Mouse (Mus musculus) olfactory bulb, adult 2 months (tissue): Measurements from ENCODE around the gene Usp34. TPM values are rescaled to one million over a fixed set of nuclear protein-coding genes. Genes with fewer than 3 reads are reported as not detected.
"Not testable (repeated sequence)": the region's sequence is repeated elsewhere in the genome, so short reads cannot be mapped to it uniquely, and the experiment has no call there.

Source experiments
- H3K27ac ChIP-seq: fragments of 200-500 bp; 2 replicates; pipeline ENCODE4 v1.5.1; 2012; ENCODE audit warnings: low read depth, low read length; ENCODE audit not compliant: insufficient read depth
- H3K4me1 ChIP-seq: fragments of 200-500 bp; 2 replicates; pipeline ENCODE4 v1.6.1; 2012; ENCODE audit warnings: low read length; ENCODE audit not compliant: control insufficient read depth, insufficient read depth
- H3K4me3 ChIP-seq: fragments of 200-500 bp; 2 replicates; pipeline ENCODE4 v1.5.1; 2012; ENCODE audit warnings: mild to moderate bottlenecking, low read depth, low read length, moderate library complexity; ENCODE audit not compliant: insufficient read depth
- CTCF ChIP-seq: fragments of 200-500 bp; IDR thresholded peaks from 2 replicates; pipeline ENCODE4 v1.5.1; 2012; ENCODE audit warnings: low read depth, mild to moderate bottlenecking, low read length, moderate library complexity; ENCODE audit not compliant: insufficient read depth
- POLR2A ChIP-seq: fragments of 200-500 bp; IDR thresholded peaks from 2 replicates; pipeline ENCODE4 v1.6.1; 2012; ENCODE audit warnings: mild to moderate bottlenecking, low read depth, low read length, moderate library complexity; ENCODE audit not compliant: insufficient read depth
- WGBS: fragments of 180-500 bp; shearing (Covaris S2); methylation state at CpG from one replicate; pipeline ENCODE4 v1.1.7; 2018; 5-methylcytosine and 5-hydroxymethylcytosine counted together
- polyA plus RNA-seq: library from polyadenylated mRNA; stranded (reverse); fragments of >200 nt; gene quantifications from 2 replicates; pipeline ENCODE4 v1.2.4, GENCODE M21; 2012; ENCODE audit warnings: low replicate concordance; ENCODE audit not compliant: missing spikeins, insufficient read depth, insufficient read length

The Usp34 gene
- polyA plus RNA-seq, 1 experiment, result not detected

DNA sequence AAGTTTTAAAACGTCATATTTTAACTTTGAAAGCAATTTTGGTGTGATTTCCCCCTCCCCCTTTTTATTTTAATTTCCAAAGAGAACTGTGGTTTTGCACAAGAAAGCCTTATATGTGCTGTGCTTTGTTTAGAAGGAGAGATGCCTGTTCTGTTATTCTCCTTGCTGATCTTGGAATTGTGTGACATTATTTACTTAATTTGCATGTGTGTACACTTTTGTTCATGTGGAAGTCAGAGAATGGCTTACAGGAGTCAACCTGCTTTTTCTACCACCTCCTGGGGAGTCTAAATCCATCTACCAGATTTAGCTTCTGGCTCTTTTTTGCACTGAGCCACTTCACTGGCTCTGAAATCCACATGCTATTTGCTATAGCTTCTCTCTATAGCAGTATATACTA, 76.1 kb downstream of the Usp34 start:
- H3K4me3 ChIP-seq, result no peak overlapping the region
- WGBS, result 70% methylated on average over 1 of the region's 1 CpGs
- TF ChIP-seq POLR2A (no peak), CTCF (no peak)

DNA sequence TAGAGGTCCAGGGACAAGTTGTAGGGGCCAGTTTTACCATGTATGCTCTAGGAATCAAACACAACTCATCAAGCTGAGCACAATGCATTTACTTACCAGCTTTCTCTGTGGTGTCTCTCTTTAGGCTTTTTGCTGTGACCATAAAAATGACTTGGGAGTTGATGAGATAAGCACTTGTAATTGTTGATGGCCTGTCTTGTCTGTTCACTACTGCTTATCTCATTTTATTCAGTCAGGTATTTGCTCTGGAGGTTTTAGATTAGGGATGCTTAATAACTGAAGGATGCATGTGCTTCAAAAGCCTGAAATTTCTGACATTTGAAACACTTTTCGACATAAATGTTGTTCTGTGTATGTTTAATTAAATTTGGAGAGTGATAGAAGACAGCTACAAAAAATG, 83.0 kb downstream of the Usp34 start:
- no peak overlapping the region for H3K27ac ChIP-seq
- no peak overlapping the region for H3K4me3 ChIP-seq
- H3K4me1 ChIP-seq, result no peaks in the 10 kb centered on the region
- no peak for TF ChIP-seq POLR2A
- TF ChIP-seq CTCF, result no peak
- 94% methylated on average over 1 of the region's 1 CpGs for WGBS

More for the DNA sequence above, 76.1 kb downstream of the Usp34 start:
- H3K27ac ChIP-seq, result no peak overlapping the region
- H3K4me1 ChIP-seq, result no peaks in the 10 kb centered on the region

DNA sequence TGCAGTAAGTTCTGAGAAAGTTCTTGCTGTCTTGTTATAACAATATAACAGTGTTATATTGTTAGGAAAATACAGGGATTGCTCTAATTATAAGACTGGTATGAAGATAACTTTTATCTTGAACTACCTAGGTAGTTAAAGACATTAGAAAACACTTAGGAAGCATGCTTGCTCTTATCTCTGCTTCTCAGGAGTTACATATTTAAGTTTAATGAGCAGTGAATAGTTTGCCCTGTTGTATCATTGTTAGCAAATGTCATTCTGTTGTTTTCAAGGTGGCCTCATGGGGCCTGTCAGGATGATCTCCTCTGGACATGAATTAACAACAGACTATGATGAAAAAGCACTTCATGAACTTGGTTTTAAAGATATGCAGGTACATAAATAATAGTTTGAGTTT, 85.9 kb downstream of the Usp34 start:
- TF ChIP-seq POLR2A, result no peak
- TF ChIP-seq CTCF, result no peak

DNA sequence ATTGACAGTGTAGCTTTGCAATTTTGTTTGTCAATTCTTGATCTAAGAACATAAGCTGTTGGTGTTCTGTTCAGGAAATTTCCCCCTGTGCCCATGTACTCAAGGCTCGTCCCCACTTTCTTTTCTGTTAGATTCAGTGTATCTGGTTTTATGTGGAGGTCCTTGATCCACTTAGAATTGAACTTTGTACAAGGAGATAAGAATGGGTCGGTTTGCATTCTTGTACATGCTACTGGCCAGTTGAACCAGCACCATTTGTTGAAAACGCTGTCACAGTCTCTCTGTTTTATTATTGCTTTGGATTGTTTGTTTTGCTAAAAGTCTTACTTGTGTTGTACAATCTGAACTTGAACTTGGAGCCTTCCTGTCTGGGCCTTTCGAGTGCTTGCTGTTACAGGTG, 89.9 kb downstream of the Usp34 start:
- whole genome bisulfite sequencing, result 93% methylated on average over 4 of the region's 4 CpGs
- Histone ChIP-seq H3K27ac (no peak overlapping the region), H3K4me1 (no peaks in the 10 kb centered on the region), H3K4me3 (no peak overlapping the region)
- TF ChIP-seq CTCF, result no peak
- TF ChIP-seq POLR2A, result no peak

More for the DNA sequence above, 85.9 kb downstream of the Usp34 start:
- Histone ChIP-seq H3K4me1 (no peaks in the 10 kb centered on the region), H3K4me3 (no peak overlapping the region), H3K27ac (no peak overlapping the region)

DNA sequence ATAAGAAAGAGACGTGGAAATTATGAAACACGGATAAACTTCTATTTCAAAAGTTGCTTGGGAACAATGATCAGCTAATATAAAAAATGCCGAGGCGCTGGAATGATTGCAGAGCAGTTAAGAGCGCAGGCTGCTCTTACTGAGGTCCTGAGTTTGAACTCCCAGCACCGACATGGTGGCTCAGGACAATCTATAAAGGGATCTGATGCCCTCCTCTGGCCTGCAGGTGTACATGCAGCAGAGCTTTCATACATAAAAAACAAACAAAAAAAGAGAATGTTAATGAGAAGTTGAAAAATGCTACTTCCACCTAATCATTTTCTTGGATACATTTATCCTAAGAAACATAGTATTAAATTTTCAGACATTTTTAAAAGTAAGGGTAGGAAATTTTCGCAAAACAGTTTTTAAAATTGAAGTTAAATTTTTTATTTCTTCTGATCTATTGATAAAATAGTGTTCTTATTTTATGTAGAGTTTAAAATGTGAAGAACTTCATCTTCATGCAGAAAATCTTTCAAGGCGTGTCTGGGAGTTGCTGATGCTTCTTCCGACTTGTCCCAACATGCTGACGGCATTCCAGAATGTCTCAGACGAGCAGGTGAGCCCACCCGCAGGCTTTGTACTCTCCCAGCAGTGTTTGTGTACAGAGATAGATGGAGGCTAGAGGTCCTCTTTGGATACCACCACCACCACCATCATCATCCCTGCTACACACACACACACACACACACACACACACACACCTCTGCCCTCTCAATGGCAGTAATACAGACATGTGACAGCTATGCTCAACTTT, 94.5 kb downstream of the Usp34 start:
- Histone ChIP-seq H3K27ac (no peak overlapping the region), H3K4me1 (no peaks in the 10 kb centered on the region), H3K4me3 (no peak overlapping the region)
- WGBS, result 90% methylated on average over 12 of the region's 12 CpGs
- no peak for TF ChIP-seq POLR2A
- TF ChIP-seq CTCF, result no peak

DNA sequence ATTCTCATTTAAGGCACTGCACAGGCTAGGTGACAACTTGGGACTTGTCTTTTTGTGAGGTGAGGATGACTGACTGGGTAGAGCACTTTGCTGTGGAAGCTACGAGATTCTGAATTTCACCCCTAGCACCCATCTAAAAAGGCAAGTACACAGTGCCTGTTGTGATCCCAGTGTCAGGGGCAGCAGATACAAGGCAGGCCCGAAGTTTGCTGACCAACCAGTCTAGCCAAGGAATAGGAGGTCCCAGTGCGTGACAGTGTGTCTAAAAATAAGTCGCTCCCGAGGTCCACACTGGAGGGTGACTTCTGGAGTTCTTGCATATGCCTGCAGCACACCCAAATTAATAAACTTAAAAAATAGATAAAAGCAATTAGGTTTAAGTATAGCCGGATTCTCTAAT, 121.6 kb downstream of the Usp34 start:
- Histone ChIP-seq H3K27ac (no peak overlapping the region), H3K4me1 (no peaks in the 10 kb centered on the region), H3K4me3 (no peak overlapping the region)
- no peak for TF ChIP-seq POLR2A
- WGBS, result 91% methylated on average over 6 of the region's 6 CpGs

DNA sequence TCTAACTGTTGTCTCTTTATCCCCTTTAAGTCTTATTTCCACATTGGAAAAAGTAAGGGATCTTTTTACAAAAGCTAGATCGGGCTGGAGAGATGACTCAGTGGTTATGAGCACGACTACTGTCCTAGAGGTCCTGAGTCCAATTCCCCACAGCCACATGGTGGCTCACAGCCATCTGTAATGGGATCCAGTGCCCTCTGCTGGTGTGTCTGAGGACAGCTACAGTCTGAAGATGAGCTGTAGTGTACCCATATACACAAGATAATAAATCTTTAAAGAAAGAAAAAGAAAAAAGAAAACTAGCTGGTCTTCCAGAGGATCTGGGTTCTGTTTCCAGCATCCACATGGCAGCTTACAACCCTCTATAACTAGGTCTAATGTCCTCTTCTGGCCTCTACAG, 123.3 kb downstream of the Usp34 start:
- TF ChIP-seq POLR2A (no peak), CTCF (no peak)
- 78% methylated on average over 2 of the region's 2 CpGs for WGBS
- H3K4me3 ChIP-seq, result no peak overlapping the region
- no peak overlapping the region for H3K27ac ChIP-seq
- no peaks in the 10 kb centered on the region for H3K4me1 ChIP-seq

DNA sequence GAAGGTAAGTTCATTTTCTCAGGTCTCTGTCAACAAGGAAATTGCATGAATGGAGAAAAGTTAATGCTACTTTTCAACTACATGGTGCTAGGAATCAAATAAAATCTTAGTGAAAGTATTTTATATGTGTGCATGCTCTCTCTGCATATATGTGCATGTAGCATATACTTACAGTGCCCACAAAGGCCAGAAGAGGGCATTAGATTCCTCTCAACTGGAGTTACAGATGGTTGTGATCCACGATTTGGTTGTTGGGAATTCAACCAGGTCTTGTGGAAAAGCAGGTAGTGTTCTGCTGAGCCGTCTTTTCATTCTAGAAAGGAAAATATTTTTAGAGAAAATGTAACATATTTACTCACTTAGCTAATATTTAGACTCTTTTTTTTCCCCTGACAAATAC, 129.4 kb downstream of the Usp34 start:
- WGBS, result 79% methylated on average over 2 of the region's 2 CpGs
- TF ChIP-seq CTCF, result no peak
- TF ChIP-seq POLR2A, result no peak
- H3K4me1 ChIP-seq, result no peaks in the 10 kb centered on the region

DNA sequence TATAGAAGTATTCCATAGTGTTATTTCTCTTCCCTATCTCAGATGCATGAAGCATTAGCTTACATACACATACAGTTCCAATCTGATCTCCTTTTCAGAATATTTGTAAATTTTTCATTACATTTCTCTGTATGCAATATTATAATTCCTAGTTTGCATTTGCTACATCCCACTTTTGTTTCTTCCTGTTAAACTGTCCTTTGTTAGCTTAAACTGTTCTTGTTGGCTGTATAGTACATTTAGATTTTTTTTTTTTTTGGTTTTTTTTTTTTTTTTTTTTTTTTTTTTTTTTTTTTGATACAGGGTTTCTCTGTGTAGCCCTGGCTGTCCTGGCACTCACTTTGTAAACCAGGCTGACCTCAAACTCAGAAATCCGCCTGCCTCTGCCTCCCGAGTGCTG, 159.2 kb downstream of the Usp34 start:
- H3K4me3 ChIP-seq, H3K27ac ChIP-seq, H3K4me1 ChIP-seq: not testable (repeated sequence)
- 95% methylated on average over 2 of the region's 2 CpGs for WGBS

More for the DNA sequence above, 129.4 kb downstream of the Usp34 start:
- H3K4me3 ChIP-seq, result no peak overlapping the region
- H3K27ac ChIP-seq, result no peak overlapping the region

DNA sequence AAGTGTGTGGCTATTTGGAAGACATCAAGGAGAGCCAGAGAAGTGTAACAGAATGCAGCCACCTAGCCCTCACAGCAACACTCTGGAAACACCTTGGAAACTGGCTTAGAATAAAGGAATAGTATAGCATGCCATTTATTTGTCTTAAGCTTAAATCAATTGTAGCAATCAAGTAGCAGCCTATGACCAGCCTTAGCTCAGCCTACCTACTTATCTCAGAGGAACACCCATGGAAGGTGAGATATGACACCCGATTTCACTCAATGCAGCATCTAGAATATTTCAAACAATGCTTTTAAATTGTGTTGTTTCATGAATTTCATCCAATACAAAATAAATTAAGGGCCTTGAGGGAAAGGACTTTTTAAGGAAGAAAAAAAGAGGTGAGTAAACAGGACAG, 183.3 kb downstream of the Usp34 start:
- 91% methylated on average over 1 of the region's 1 CpGs for WGBS
- no peaks in the 10 kb centered on the region for H3K4me1 ChIP-seq
- H3K4me3 ChIP-seq, result no peak overlapping the region
- no peak overlapping the region for H3K27ac ChIP-seq
- TF ChIP-seq POLR2A (no peak), CTCF (no peak)
